Mouse (Mus musculus) lung, postnatal 0 days (tissue): ENCODE results near the gene Pam16.

Source experiments
- CTCF ChIP-seq: IDR thresholded peaks from 2 replicates; pipeline ENCODE4 v1.5.1; 2016; ENCODE audit warnings: antibody characterized with exemption, mild to moderate bottlenecking
- EP300 ChIP-seq: IDR thresholded peaks from 2 replicates; pipeline ENCODE4 v1.6.1; 2016; ENCODE audit warnings: antibody characterized with exemption, mild to moderate bottlenecking, control low read depth

DNA sequence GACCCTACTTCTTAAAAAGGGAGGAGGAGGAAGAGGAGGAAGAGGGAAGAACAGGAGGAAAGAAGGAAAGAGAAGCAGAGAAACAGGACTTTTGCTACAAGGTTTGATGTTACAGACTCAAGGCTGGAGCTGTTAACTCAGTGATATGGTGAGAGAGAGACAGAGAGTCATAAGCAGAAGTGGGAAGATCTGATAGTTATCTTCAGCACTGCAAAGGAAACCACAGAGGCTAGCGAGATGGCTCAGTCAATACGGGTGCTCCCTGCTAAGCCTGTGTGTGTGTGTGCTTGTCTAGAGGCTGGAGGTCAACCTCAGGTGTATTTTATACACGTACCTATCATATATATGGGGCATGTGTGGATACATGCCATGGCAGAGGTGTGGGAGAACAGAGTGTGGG is 41.0 kb downstream of the Pam16 start:
- TF ChIP-seq CTCF, result no peak
- TF ChIP-seq EP300, result no peak
